Mouse (Mus musculus): ENCODE results near the gene Olfr1262. TPM values are rescaled to one million over a fixed set of nuclear protein-coding genes. Genes with fewer than 3 reads are reported as not detected.

Gene Olfr1262
- polyA plus RNA-seq (2012; fragmentation: generic; extraction: Trizol), result not detected

DNA sequence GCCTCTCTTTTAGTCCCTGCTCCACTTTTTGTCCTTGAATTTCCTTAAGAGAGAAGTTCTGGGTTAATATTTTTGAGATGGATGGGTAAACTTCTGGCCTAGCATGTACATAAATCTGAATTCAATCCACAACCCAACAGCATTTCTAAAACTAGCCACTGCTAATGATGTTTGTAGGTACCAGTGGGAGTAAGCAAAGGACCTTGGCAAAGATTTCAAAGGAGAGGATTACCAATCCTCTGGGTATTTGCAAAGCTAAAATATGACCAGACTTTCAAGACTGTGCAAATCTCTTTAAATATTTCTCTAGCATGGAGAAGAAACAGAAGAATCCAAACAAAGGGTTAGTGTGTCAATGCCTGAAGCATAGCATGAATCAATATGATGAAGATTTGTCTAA, at the start of gene Olfr1262:
Olfr1262 (plus strand) TSS at position 301 of the 400 bp plus-strand sequence.
- Histone ChIP-seq H3K27me3 (ENCODE audit: control insufficient read depth, insufficient read depth, insufficient read length) (no peaks in the 10 kb centered on the region), H3ac (ENCODE audit: control insufficient read depth, insufficient read length) (no peak within 1 kb of the TSS), H3K4me3 (no peak within 1 kb of the TSS), H3K79me2 (ENCODE audit: control insufficient read depth, insufficient read depth) (no peaks in the 10 kb centered on the region), H3K36me3 (ENCODE audit: control insufficient read depth, insufficient read depth) (no peaks in the 10 kb centered on the region), H3K4me2 (ENCODE audit: low read depth) (no peak within 1 kb of the TSS)
- TF ChIP-seq E2F4 (IDR thresholded peaks at IDR 0.05; ENCODE audit: insufficient read depth) (no peak), CEBPB (IDR thresholded peaks at IDR 0.05; ENCODE audit: insufficient read depth, poor library complexity, severe bottlenecking) (no peak), REST (IDR thresholded peaks at IDR 0.05; ENCODE audit: insufficient read depth, insufficient read length) (no peak), TCF3 (IDR thresholded peaks at IDR 0.05; ENCODE audit: insufficient read length, low read depth) (no peak), USF1 (IDR thresholded peaks at IDR 0.05; ENCODE audit: low read depth) (no peak), POLR2AphosphoS2 (IDR thresholded peaks at IDR 0.05; ENCODE audit: insufficient read length, low read depth) (no peak)

DNA sequence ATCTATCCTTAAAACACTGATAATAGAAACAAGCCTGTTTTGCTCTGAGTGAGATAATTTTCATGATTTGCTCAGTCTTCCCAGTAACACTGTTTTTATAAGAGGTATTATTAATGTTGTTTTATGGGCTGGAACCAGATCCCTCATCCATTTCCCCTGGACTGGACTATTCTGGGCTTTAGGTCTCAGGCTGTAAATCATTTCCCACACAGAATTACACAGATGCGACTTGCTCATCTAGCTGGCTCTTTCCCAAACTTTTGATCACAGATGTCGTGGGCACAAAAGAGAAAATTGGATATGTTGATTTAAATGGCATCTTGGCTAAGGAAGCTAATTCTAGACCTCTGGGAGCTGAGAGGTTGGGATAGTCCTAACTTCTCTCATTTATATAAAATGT, 25.8 kb upstream of the Olfr1262 start, which contains the start of gene Olfr1260:
Olfr1260 (plus strand) TSS at position 157 of the 400 bp plus-strand sequence.
- TF ChIP-seq REST (IDR thresholded peaks at IDR 0.05; ENCODE audit: insufficient read depth, insufficient read length) (no peak), MYOG (IDR thresholded peaks at IDR 0.05; ENCODE audit: control insufficient read depth in 1 of 3, insufficient read depth in 1 of 3, insufficient read length in 2 of 3, low read depth in 2 of 3) (no peak), E2F4 (IDR thresholded peaks at IDR 0.05; ENCODE audit: insufficient read depth) (no peak), POLR2A (IDR thresholded peaks at IDR 0.05; ENCODE audit: insufficient read length, low read depth) (no peak), CEBPB (IDR thresholded peaks at IDR 0.05; ENCODE audit: insufficient read depth, poor library complexity, severe bottlenecking) (no peak), MAX (IDR thresholded peaks at IDR 0.05; ENCODE audit: low read depth) (no peak), TCF3 (IDR thresholded peaks at IDR 0.05; ENCODE audit: insufficient read length, low read depth) (no peak), MYOD1 (IDR thresholded peaks at IDR 0.05; ENCODE audit: control insufficient read depth in 1 of 3, insufficient read length in 2 of 3, low read depth in 2 of 3) (no peak), TCF12 (IDR thresholded peaks at IDR 0.05; ENCODE audit: insufficient read depth, poor library complexity, severe bottlenecking) (no peak), POLR2AphosphoS2 (IDR thresholded peaks at IDR 0.05; ENCODE audit: insufficient read length, low read depth) (no peak), USF1 (IDR thresholded peaks at IDR 0.05; ENCODE audit: low read depth) (no peak), SRF (IDR thresholded peaks at IDR 0.05; ENCODE audit: control insufficient read depth, insufficient read length, low read depth) (no peak)
- no peak within 1 kb of the TSS for H3K4me3 ChIP-seq
- no peak within 1 kb of the TSS for H3K4me2 ChIP-seq (ENCODE audit: low read depth)
- no peaks in the 10 kb centered on the region for H3K36me3 ChIP-seq (ENCODE audit: control insufficient read depth, insufficient read depth)
- no peaks in the 10 kb centered on the region for H3K27me3 ChIP-seq (ENCODE audit: control insufficient read depth, insufficient read depth, insufficient read length)
- H3ac ChIP-seq (ENCODE audit: control insufficient read depth, insufficient read length), result no peak within 1 kb of the TSS
- no peaks in the 10 kb centered on the region for H3K79me2 ChIP-seq (ENCODE audit: control insufficient read depth, insufficient read depth)

DNA sequence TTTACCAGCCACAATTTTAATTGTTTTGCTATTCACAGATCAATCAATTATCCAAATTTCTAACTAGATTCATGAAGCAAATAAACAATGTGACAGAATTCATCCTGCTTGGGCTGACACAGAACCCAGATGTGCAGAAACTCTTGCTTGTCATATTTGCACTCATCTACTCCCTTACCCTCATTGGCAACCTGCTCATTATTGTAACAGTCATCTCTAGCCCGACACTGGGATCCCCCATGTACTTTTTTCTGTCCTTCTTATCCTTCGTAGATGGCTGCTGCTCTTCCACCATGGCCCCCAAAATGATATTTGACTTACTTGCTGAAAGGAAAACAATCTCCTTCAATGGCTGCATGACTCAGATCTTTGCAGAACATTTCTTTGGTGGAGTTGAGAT, 22.2 kb upstream of the Olfr1262 start:
- no peaks in the 10 kb centered on the region for H3K36me3 ChIP-seq (ENCODE audit: control insufficient read depth, insufficient read depth)
- H3K79me2 ChIP-seq (ENCODE audit: control insufficient read depth, insufficient read depth), result no peaks in the 10 kb centered on the region
- no peak overlapping the region for H3ac ChIP-seq (ENCODE audit: control insufficient read depth, insufficient read length)
- no peak overlapping the region for H3K4me3 ChIP-seq
- H3K4me2 ChIP-seq (ENCODE audit: low read depth), result no peak overlapping the region
- TF ChIP-seq MYOD1 (IDR thresholded peaks at IDR 0.05; ENCODE audit: control insufficient read depth in 1 of 3, insufficient read length in 2 of 3, low read depth in 2 of 3), result no peak
- H3K27me3 ChIP-seq (ENCODE audit: control insufficient read depth, insufficient read depth, insufficient read length), result no peaks in the 10 kb centered on the region

DNA sequence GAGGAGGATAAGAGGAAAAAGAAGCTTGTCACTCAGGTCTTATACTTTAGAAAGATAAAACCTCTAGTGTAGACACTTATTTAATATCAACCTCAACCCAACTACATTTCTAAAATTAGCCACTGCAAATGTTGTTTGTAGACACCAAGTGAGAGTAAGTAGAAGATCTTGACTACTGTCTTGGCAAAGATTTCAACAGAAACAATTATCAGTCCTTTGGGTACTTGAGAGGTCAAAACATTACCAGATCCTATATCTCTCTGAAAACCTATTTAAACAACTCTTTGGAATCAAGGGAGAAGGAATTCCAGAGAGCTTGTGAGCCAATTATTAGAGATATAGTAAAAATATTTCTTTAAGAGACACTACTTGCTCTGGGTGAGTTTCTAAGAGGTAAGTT, 9.0 kb upstream of the Olfr1262 start, which contains the start of gene Olfr1261:
Olfr1261 (plus strand) TSS at position 301 of the 400 bp plus-strand sequence.
- no peak within 1 kb of the TSS for H3K4me2 ChIP-seq (ENCODE audit: low read depth)
- no peaks in the 10 kb centered on the region for H3K36me3 ChIP-seq (ENCODE audit: control insufficient read depth, insufficient read depth)
- no peaks in the 10 kb centered on the region for H3K79me2 ChIP-seq (ENCODE audit: control insufficient read depth, insufficient read depth)
- H3K27me3 ChIP-seq (ENCODE audit: control insufficient read depth, insufficient read depth, insufficient read length), result no peaks in the 10 kb centered on the region
- TF ChIP-seq MYOG (IDR thresholded peaks at IDR 0.05; ENCODE audit: control insufficient read depth in 1 of 3, insufficient read depth in 1 of 3, insufficient read length in 2 of 3, low read depth in 2 of 3) (no peak), SRF (IDR thresholded peaks at IDR 0.05; ENCODE audit: control insufficient read depth, insufficient read length, low read depth) (no peak), TCF12 (IDR thresholded peaks at IDR 0.05; ENCODE audit: insufficient read depth, poor library complexity, severe bottlenecking) (no peak), POLR2AphosphoS2 (IDR thresholded peaks at IDR 0.05; ENCODE audit: insufficient read length, low read depth) (no peak), MAX (IDR thresholded peaks at IDR 0.05; ENCODE audit: low read depth) (no peak), TCF3 (IDR thresholded peaks at IDR 0.05; ENCODE audit: insufficient read length, low read depth) (no peak), REST (IDR thresholded peaks at IDR 0.05; ENCODE audit: insufficient read depth, insufficient read length) (no peak), USF1 (IDR thresholded peaks at IDR 0.05; ENCODE audit: low read depth) (no peak), E2F4 (IDR thresholded peaks at IDR 0.05; ENCODE audit: insufficient read depth) (no peak), POLR2A (IDR thresholded peaks at IDR 0.05; ENCODE audit: insufficient read length, low read depth) (no peak), CEBPB (IDR thresholded peaks at IDR 0.05; ENCODE audit: insufficient read depth, poor library complexity, severe bottlenecking) (no peak), MYOD1 (IDR thresholded peaks at IDR 0.05; ENCODE audit: control insufficient read depth in 1 of 3, insufficient read length in 2 of 3, low read depth in 2 of 3) (no peak)
- no peak within 1 kb of the TSS for H3ac ChIP-seq (ENCODE audit: control insufficient read depth, insufficient read length)
- H3K4me3 ChIP-seq, result no peak within 1 kb of the TSS

DNA sequence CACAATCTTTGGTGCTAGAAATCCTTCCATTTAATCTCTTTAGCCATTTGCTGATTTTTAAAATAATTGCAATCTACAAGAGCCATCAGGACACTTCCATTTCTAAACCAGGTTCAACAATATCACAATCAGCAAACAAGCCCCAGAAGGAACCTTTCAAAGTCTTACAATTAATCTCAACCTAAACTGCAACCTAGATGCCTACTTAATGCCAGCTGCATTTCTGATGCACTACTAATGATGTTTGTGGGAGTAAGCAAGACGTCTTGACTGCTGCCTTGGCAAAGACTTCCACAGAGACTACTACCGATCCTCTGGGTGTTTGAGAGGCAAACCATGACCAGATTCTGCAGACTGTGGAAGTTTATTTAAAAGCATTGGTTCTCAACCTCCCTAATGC, 11.9 kb downstream of the Olfr1262 start, which contains the start of gene Olfr1263:
Olfr1263 (plus strand) TSS at position 301 of the 400 bp plus-strand sequence.
- TF ChIP-seq MYOG (IDR thresholded peaks at IDR 0.05; ENCODE audit: control insufficient read depth in 1 of 3, insufficient read depth in 1 of 3, insufficient read length in 2 of 3, low read depth in 2 of 3), result no peak
- TF ChIP-seq MAX (IDR thresholded peaks at IDR 0.05; ENCODE audit: low read depth), result no peak
- TF ChIP-seq TCF12 (IDR thresholded peaks at IDR 0.05; ENCODE audit: insufficient read depth, poor library complexity, severe bottlenecking), result no peak
- no peak for TF ChIP-seq MYOD1 (IDR thresholded peaks at IDR 0.05; ENCODE audit: control insufficient read depth in 1 of 3, insufficient read length in 2 of 3, low read depth in 2 of 3)
- TF ChIP-seq TCF3 (IDR thresholded peaks at IDR 0.05; ENCODE audit: insufficient read length, low read depth), result no peak
- TF ChIP-seq SRF (IDR thresholded peaks at IDR 0.05; ENCODE audit: control insufficient read depth, insufficient read length, low read depth), result no peak
- no peak for TF ChIP-seq POLR2A (IDR thresholded peaks at IDR 0.05; ENCODE audit: insufficient read length, low read depth)
- no peak for TF ChIP-seq USF1 (IDR thresholded peaks at IDR 0.05; ENCODE audit: low read depth)
- TF ChIP-seq POLR2AphosphoS2 (IDR thresholded peaks at IDR 0.05; ENCODE audit: insufficient read length, low read depth), result no peak
- no peak for TF ChIP-seq E2F4 (IDR thresholded peaks at IDR 0.05; ENCODE audit: insufficient read depth)
- no peak for TF ChIP-seq CEBPB (IDR thresholded peaks at IDR 0.05; ENCODE audit: insufficient read depth, poor library complexity, severe bottlenecking)
- no peaks in the 10 kb centered on the region for H3K36me3 ChIP-seq (ENCODE audit: control insufficient read depth, insufficient read depth)
- no peak within 1 kb of the TSS for H3K4me3 ChIP-seq
- H3K79me2 ChIP-seq (ENCODE audit: control insufficient read depth, insufficient read depth), result no peaks in the 10 kb centered on the region
- no peaks in the 10 kb centered on the region for H3K27me3 ChIP-seq (ENCODE audit: control insufficient read depth, insufficient read depth, insufficient read length)
- no peak within 1 kb of the TSS for H3ac ChIP-seq (ENCODE audit: control insufficient read depth, insufficient read length)
- H3K4me2 ChIP-seq (ENCODE audit: low read depth), result no peak within 1 kb of the TSS

Data from myocyte (in vitro differentiated cells).